Mouse (Mus musculus) neural tube, embryonic 14.5 days (tissue): ENCODE measurements around the gene Stard5. TPM values are rescaled to one million over a fixed set of nuclear protein-coding genes. Genes with fewer than 3 reads are reported as not detected.

Source experiments
- ATAC-seq: fragments of 200-750 bp; cut with Nextera tagmentation; 2 replicates; pipeline ENCODE4 v1.8.0; 2017; ENCODE audit warnings: low read depth, mild to moderate bottlenecking, moderate TSS enrichment, moderate library complexity
- H3K27ac ChIP-seq: fragments of 300-500 bp; sonication (generic); 2 replicates; pipeline ENCODE4 v1.5.1; 2014; ENCODE audit warnings: low read depth, mild to moderate bottlenecking, control low read depth, low read length, moderate library complexity, mixed read lengths
- H3K27me3 ChIP-seq: fragments of 300-500 bp; sonication (generic); 2 replicates; pipeline ENCODE4 v1.6.1; 2014; ENCODE audit warnings: low read length; ENCODE audit not compliant: control insufficient read depth, insufficient read depth
- H3K36me3 ChIP-seq: fragments of 300-500 bp; sonication (generic); 2 replicates; pipeline ENCODE4 v1.6.1; 2014; ENCODE audit warnings: low read length, mixed read lengths; ENCODE audit not compliant: control insufficient read depth, insufficient read depth
- H3K4me1 ChIP-seq: fragments of 300-500 bp; sonication (generic); 2 replicates; pipeline ENCODE4 v1.6.1; 2014; ENCODE audit warnings: low read length; ENCODE audit not compliant: control insufficient read depth, insufficient read depth
- H3K4me2 ChIP-seq: fragments of 300-500 bp; sonication (generic); 2 replicates; pipeline ENCODE4 v1.6.1; 2014; ENCODE audit warnings: mild to moderate bottlenecking, low read depth, low read length, control low read depth
- H3K4me3 ChIP-seq: fragments of 300-500 bp; sonication (generic); 2 replicates; pipeline ENCODE4 v1.5.1; 2014; ENCODE audit warnings: low read depth, low read length, control low read depth, mixed read lengths
- H3K9ac ChIP-seq: fragments of 300-500 bp; sonication (generic); replicated peaks from 2 replicates; pipeline ENCODE4 v1.6.1; 2014; ENCODE audit warnings: low read depth, mild to moderate bottlenecking, control low read depth, low read length, mixed read lengths
- H3K9me3 ChIP-seq: fragments of 300-500 bp; sonication (generic); 2 replicates; pipeline ENCODE4 v1.6.1; 2016; ENCODE audit warnings: low read length; ENCODE audit not compliant: control insufficient read depth
- WGBS: fragments of 180-500 bp; shearing (Covaris S2); extraction: QIAGEN DNeasy Blood & Tissue Kit; methylation state at CpG from one replicate; pipeline ENCODE4 v1.1.7; 2014; 5-methylcytosine and 5-hydroxymethylcytosine counted together
- polyA plus RNA-seq: library from polyadenylated mRNA; unstranded; fragments of >200 nt; fragmentation: Nextera tagmentation; extraction: Ambion mirVana; gene quantifications from 2 replicates; pipeline ENCODE4 v1.2.1, GENCODE M21; 2014

The Stard5 gene
- polyA plus RNA-seq, 1 experiment from 2014 or later = 3.9 TPM

GRCm38 (mm10) chr7:83627369-83627768, 4.4 kb upstream of the Stard5 start:
- Histone ChIP-seq H3K9me3 (no peaks in the 10 kb centered on the region), H3K27me3 (no peaks in the 10 kb centered on the region), H3K27ac (no peak overlapping the region), H3K4me2 (no peak overlapping the region), H3K4me3 (no peak overlapping the region), H3K36me3 (no peaks in the 10 kb centered on the region), H3K4me1 (0 out of 2 replicates have a peak, but pooled peaks cover 4% of the 10 kb centered on the region), H3K9ac (no peak overlapping the region)
- WGBS = 87% methylated on average over 4 of the region's 4 CpGs
- no peak for ATAC-seq

- ATAC-seq = peak; percentile 75
- 12% methylated on average over 11 of the region's 11 CpGs for WGBS
- Histone ChIP-seq H3K36me3 (no peaks in the 10 kb centered on the region), H3K4me2 (peak overlapping the region; percentile 70), H3K4me1 (0 out of 2 replicates have a peak, but pooled peaks cover 4% of the 10 kb centered on the region), H3K4me3 (peak overlapping the region; percentile 53), H3K9ac (peak overlapping the region; percentile 62), H3K9me3 (no peaks in the 10 kb centered on the region), H3K27me3 (no peaks in the 10 kb centered on the region), H3K27ac (peak overlapping the region; percentile 73)
These were observed 509 bp upstream of the Stard5 start for GRCm38 (mm10) chr7:83631073-83631827.

GRCm38 (mm10) chr7:83632682-83633120, 942 bp downstream of the Stard5 start:
- no peak for ATAC-seq
- Histone ChIP-seq H3K9ac (no peak overlapping the region), H3K9me3 (no peaks in the 10 kb centered on the region), H3K4me1 (0 out of 2 replicates have a peak, but pooled peaks cover 4% of the 10 kb centered on the region), H3K4me2 (peak overlapping the region; percentile 70; the same call in 1 of the 2 replicates), H3K27ac (no peak overlapping the region), H3K36me3 (no peaks in the 10 kb centered on the region), H3K27me3 (no peaks in the 10 kb centered on the region), H3K4me3 (peak overlapping the region; percentile 53; the same call in 1 of the 2 replicates)
- WGBS = 74% methylated on average over 6 of the region's 6 CpGs

- Histone ChIP-seq H3K4me3 (no peak overlapping the region), H3K4me2 (no peak overlapping the region), H3K36me3 (no peaks in the 10 kb centered on the region), H3K9me3 (no peaks in the 10 kb centered on the region), H3K4me1 (0 out of 2 replicates have a peak, but pooled peaks cover 4% of the 10 kb centered on the region), H3K27me3 (no peaks in the 10 kb centered on the region), H3K9ac (no peak overlapping the region), H3K27ac (no peak overlapping the region)
- no peak for ATAC-seq
- WGBS = 96% methylated on average over 6 of the region's 6 CpGs
These were observed 2.1 kb downstream of the Stard5 start for GRCm38 (mm10) chr7:83633856-83634255.

GRCm38 (mm10) chr7:83635726-83636125, 4.0 kb downstream of the Stard5 start:
- H3K9ac ChIP-seq = no peak overlapping the region
- no peaks in the 10 kb centered on the region for H3K9me3 ChIP-seq
- no peak for ATAC-seq
- H3K4me2 ChIP-seq = no peak overlapping the region
- no peaks in the 10 kb centered on the region for H3K27me3 ChIP-seq
- no peak overlapping the region for H3K4me3 ChIP-seq
- WGBS = 78% methylated on average over 2 of the region's 2 CpGs
- H3K4me1 ChIP-seq = 0 out of 2 replicates have a peak, but pooled peaks cover 4% of the 10 kb centered on the region
- no peaks in the 10 kb centered on the region for H3K36me3 ChIP-seq
- H3K27ac ChIP-seq = no peak overlapping the region

GRCm38 (mm10) chr7:83636425-83636824, 4.7 kb downstream of the Stard5 start:
- H3K4me3 ChIP-seq = no peak overlapping the region
- no peaks in the 10 kb centered on the region for H3K36me3 ChIP-seq
- no peak overlapping the region for H3K4me2 ChIP-seq
- no peaks in the 10 kb centered on the region for H3K9me3 ChIP-seq
- H3K9ac ChIP-seq = no peak overlapping the region
- H3K4me1 ChIP-seq = no peaks in the 10 kb centered on the region
- 86% methylated on average over 8 of the region's 8 CpGs for WGBS
- no peak for ATAC-seq
- no peaks in the 10 kb centered on the region for H3K27me3 ChIP-seq
- no peak overlapping the region for H3K27ac ChIP-seq

- no peaks in the 10 kb centered on the region for H3K27me3 ChIP-seq
- ATAC-seq = no peak
- H3K4me2 ChIP-seq = no peak overlapping the region
- H3K4me3 ChIP-seq = no peak overlapping the region
- H3K9me3 ChIP-seq = no peaks in the 10 kb centered on the region
- no peaks in the 10 kb centered on the region for H3K36me3 ChIP-seq
- 79% methylated on average over 8 of the region's 8 CpGs for WGBS
- H3K9ac ChIP-seq = no peak overlapping the region
- no peaks in the 10 kb centered on the region for H3K4me1 ChIP-seq
- H3K27ac ChIP-seq = no peak overlapping the region
These were observed 6.2 kb downstream of the Stard5 start for GRCm38 (mm10) chr7:83637781-83638583.

- H3K27ac ChIP-seq = no peak overlapping the region
- H3K4me1 ChIP-seq = no peaks in the 10 kb centered on the region
- no peak overlapping the region for H3K4me2 ChIP-seq
- H3K4me3 ChIP-seq = no peak overlapping the region
- no peaks in the 10 kb centered on the region for H3K27me3 ChIP-seq
- H3K9me3 ChIP-seq = no peaks in the 10 kb centered on the region
- ATAC-seq = no peak
- no peak overlapping the region for H3K9ac ChIP-seq
- H3K36me3 ChIP-seq = no peaks in the 10 kb centered on the region
- 93% methylated on average over 3 of the region's 3 CpGs for WGBS
These were observed 7.3 kb downstream of the Stard5 start for GRCm38 (mm10) chr7:83639084-83639483.

GRCm38 (mm10) chr7:83640581-83640980, 8.8 kb downstream of the Stard5 start:
- H3K27me3 ChIP-seq = no peaks in the 10 kb centered on the region
- 93% methylated on average over 5 of the region's 5 CpGs for WGBS
- no peak overlapping the region for H3K4me3 ChIP-seq
- no peak for ATAC-seq
- H3K4me1 ChIP-seq = no peaks in the 10 kb centered on the region
- no peak overlapping the region for H3K4me2 ChIP-seq
- H3K9ac ChIP-seq = no peak overlapping the region
- no peak overlapping the region for H3K27ac ChIP-seq
- H3K9me3 ChIP-seq = no peaks in the 10 kb centered on the region
- no peaks in the 10 kb centered on the region for H3K36me3 ChIP-seq
